Comparison of ENCODE assay signal across 8 mouse cellular contexts in the genomic region with DNA sequence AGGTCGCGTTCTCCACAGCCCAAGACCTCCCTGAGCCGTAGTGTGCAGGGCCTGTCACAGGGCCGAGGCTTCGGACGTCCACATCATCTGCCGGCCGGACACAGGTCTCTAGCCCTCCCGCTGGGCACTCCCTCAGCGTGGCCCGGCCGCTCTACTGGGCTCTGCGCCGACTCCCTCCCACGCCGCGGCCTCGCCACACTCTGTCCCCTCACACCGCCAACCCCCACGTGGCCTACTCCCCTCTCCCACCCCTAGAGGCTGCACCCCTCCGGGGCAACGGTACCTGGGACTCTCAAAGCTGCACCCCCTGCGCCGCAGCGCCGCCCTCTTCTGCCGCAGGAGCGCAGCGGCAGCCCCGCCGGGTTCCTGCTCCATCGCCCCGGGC. TPM values are rescaled to one million over a fixed set of nuclear protein-coding genes. Genes with fewer than 3 reads are reported as not detected.
DNase-seq lines count a peak whose midpoint lies in the region; ATAC-seq and TF ChIP-seq lines count a peak whose summit lies in the region.

No protein-coding gene starts in this region.

- peak overlapping the region; percentile 89 for H3K9ac ChIP-seq in heart, embryonic 13.5 days
- peak overlapping the region; percentile 66 for H3K9ac ChIP-seq in liver, embryonic 12.5 days

- H3K27me3 ChIP-seq in heart, embryonic 13.5 days (replicated peaks), result peaks cover 33% of the 10 kb centered on the region
- peaks cover 57% of the 10 kb centered on the region for H3K27me3 ChIP-seq in G1E (ENCODE audit: insufficient read depth, low read length)
- peaks cover 49% of the 10 kb centered on the region for H3K27me3 ChIP-seq in forebrain, embryonic 10.5 days (ENCODE audit: poor library complexity, severe bottlenecking)
- H3K27me3 ChIP-seq in liver, embryonic 12.5 days (replicated peaks), result peaks cover 55% of the 10 kb centered on the region

- peak overlapping the region; percentile 98 for H3K4me2 ChIP-seq in heart, embryonic 13.5 days
- H3K4me2 ChIP-seq in liver, embryonic 12.5 days, result peak overlapping the region; percentile 98

- H3K9me3 ChIP-seq in heart, embryonic 13.5 days, result no peaks in the 10 kb centered on the region
- no peaks in the 10 kb centered on the region for H3K9me3 ChIP-seq in G1E (replicated peaks)
- no peaks in the 10 kb centered on the region for H3K9me3 ChIP-seq in forebrain, embryonic 10.5 days
- no peaks in the 10 kb centered on the region for H3K9me3 ChIP-seq in liver, embryonic 12.5 days (replicated peaks)

- H3K27ac ChIP-seq in heart, embryonic 13.5 days (replicated peaks), result peak overlapping the region; percentile 70
- H3K27ac ChIP-seq in forebrain, embryonic 10.5 days, result peak overlapping the region; percentile 87
- H3K27ac ChIP-seq in liver, embryonic 12.5 days, result no peak overlapping the region

- TF ChIP-seq CTCF in G1E (IDR thresholded peaks at IDR 0.05; ENCODE audit: low read depth, low read length), result no peak

- DNase-seq in heart, adult 18-20 months, result no peak
- no peak for DNase-seq in G1E (ENCODE audit: low spot score)
- no peak for DNase-seq in forebrain, embryonic 10.5 days (ENCODE audit: extremely low spot score, low spot score)
- DNase-seq in thymus, postnatal 14 days, result no peak
- DNase-seq in embryo, embryonic 11 days, result no peak

- no peaks in the 10 kb centered on the region for H3K36me3 ChIP-seq in heart, embryonic 13.5 days
- H3K36me3 ChIP-seq in G1E (replicated peaks), result no peaks in the 10 kb centered on the region
- no peaks in the 10 kb centered on the region for H3K36me3 ChIP-seq in forebrain, embryonic 10.5 days (replicated peaks)
- H3K36me3 ChIP-seq in liver, embryonic 12.5 days, result no peaks in the 10 kb centered on the region

- peak; percentile 10 for ATAC-seq in heart, embryonic 13.5 days (ENCODE audit: extremely low read depth, insufficient number of reproducible peaks, low FRiP score, low TSS enrichment)
- no peak for ATAC-seq in G1E (ENCODE audit: extremely low read depth, insufficient number of reproducible peaks, low FRiP score, poor library complexity, severe bottlenecking)
- ATAC-seq in liver, embryonic 12.5 days, result no peak; the same call in 1 of the 2 replicates
- no peak for ATAC-seq in monocyte, adult 5-6 weeks (replicated peaks; ENCODE audit: insufficient number of reproducible peaks, low FRiP score, low TSS enrichment, poor library complexity, severe bottlenecking)

- WGBS in heart, embryonic 13.5 days, result 2% methylated on average over 33 of the region's 33 CpGs
- WGBS in forebrain, embryonic 10.5 days, result under 1% methylated on average over 33 of the region's 33 CpGs
- 0% methylated on average over 33 of the region's 33 CpGs for WGBS in liver, embryonic 12.5 days (ENCODE audit: insufficient replicate concordance)

- H3K4me1 ChIP-seq in heart, embryonic 13.5 days, result peaks cover 28% of the 10 kb centered on the region
- peaks cover 34% of the 10 kb centered on the region for H3K4me1 ChIP-seq in G1E (ENCODE audit: insufficient read depth, low read depth, low read length)
- H3K4me1 ChIP-seq in forebrain, embryonic 10.5 days, result peaks cover 36% of the 10 kb centered on the region
- H3K4me1 ChIP-seq in liver, embryonic 12.5 days, result peaks cover 29% of the 10 kb centered on the region

- H3K4me3 ChIP-seq in heart, embryonic 13.5 days, result peak overlapping the region; percentile 80
- H3K4me3 ChIP-seq in G1E (ENCODE audit: low read depth, low read length), result peak overlapping the region; percentile 75
- H3K4me3 ChIP-seq in forebrain, embryonic 10.5 days, result peak overlapping the region; percentile 83
- H3K4me3 ChIP-seq in liver, embryonic 12.5 days, result peak overlapping the region; percentile 68

RNA-seq across cellular contexts. Expression of gene Garnl3, which starts 1.3 kb away (rescaled TPM):
- 10.4 and 11.0 TPM in 2 replicates for polyA plus RNA-seq in heart, embryonic 13.5 days (2015; fragmentation: Nextera tagmentation; extraction: Ambion mirVana)
- total RNA-seq in heart, adult 18-20 months (2021), result 1 to 10 TPM; 2.2 to 2.6 TPM
- total RNA-seq in G1E (2014; fragmentation: Nextera tagmentation) (2.6 TPM in 1 of 2 replicates, not detected in the other), G1E (2017) (0.12 and 0.55 TPM in 2 replicates)
- 0.06 TPM in 1 of 2 replicates, not detected in the other for polyA plus RNA-seq in G1E (2012)
- polyA plus RNA-seq in forebrain, embryonic 10.5 days (2016; fragmentation: Nextera tagmentation; extraction: Ambion mirVana), result 8.6 and 9.1 TPM in 2 replicates
- polyA plus RNA-seq in liver, embryonic 12.5 days (2016; fragmentation: Nextera tagmentation; extraction: Ambion mirVana), result 2.1 and 2.3 TPM in 2 replicates
- 1.6 to 2.6 TPM in 2 of 3 replicates, not detected in the other for total RNA-seq in monocyte, adult 5-6 weeks (2017)
